Mouse (Mus musculus) urinary bladder, postnatal 36 days (tissue): ENCODE measurements around the gene Asap2.
A peak's percentile ranks its signal among the peaks of the same experiment; 100 is the strongest.

Source experiments
- DNase-seq, 2 experiments: peaks; one replicate each; pipeline ENCODE4 v3.0.0; 2022; ENCODE audit warnings: low spot score in 2 of 2, mixed read lengths in 1 of 2

Asap2 gene

DNA sequence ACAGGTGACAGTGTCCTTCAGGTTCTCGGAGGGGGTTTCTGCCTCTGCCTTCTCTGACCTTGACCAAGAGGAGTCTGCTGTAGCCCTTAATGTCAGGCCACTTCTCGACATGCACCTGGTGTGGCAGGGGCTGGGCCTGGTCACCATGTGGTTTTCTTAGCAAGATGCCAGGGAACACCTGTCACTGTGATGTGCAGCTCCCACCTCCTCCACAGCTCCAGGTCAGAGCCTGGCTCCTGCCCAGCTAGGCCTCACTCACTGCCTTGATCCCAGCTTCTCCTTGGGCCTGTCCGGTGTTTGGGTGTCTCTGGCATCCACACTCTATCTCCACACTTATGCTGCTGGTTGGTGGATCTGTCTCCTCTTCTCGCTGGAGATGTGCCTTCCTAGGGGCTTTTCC is 142.8 kb downstream of the Asap2 start:
- DNase-seq: no peak

DNA sequence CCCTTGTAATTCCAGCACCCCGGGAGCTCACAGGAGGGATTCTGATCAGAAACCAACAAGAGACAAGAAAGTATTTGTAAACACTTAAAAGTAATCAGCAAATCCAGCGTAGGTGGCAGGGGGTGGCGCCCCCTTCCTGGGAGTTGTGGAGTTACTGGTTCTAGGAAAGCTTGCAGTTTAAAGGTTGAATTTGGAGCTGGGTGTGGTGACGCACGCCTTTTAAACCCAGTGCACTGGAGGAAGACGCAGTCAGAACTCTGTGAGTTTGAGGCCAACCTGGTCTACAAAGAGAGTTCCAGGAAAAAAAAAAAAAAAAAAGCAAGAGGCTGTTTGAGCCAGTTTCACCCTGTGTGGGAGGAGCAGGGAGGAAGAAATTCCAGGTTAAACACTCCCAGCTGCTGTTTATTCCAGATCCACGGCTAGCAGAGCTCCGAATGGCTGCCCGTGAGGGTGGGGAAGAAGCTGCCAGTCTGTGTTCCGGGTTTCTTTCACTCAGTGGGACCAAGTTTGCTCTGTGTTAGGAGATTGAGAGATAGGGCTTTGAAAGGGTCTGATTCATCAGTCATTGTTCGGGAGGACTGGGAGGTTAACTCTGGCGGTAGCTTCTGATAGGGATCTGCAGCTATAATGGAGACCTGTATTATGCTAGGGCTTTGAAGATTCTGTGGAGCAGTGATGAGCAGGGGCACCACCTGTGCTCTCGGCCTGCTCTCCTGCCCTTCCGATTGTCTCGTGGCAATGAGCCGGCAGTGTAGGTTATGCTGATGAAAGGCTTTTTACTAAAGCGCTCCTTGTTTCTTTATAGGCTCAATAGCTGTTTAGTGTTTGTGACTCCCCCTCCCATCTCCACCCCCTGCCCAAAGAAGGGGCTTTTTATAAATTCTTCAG is 144.0 kb downstream of the Asap2 start:
- DNase-seq: no peak

DNA sequence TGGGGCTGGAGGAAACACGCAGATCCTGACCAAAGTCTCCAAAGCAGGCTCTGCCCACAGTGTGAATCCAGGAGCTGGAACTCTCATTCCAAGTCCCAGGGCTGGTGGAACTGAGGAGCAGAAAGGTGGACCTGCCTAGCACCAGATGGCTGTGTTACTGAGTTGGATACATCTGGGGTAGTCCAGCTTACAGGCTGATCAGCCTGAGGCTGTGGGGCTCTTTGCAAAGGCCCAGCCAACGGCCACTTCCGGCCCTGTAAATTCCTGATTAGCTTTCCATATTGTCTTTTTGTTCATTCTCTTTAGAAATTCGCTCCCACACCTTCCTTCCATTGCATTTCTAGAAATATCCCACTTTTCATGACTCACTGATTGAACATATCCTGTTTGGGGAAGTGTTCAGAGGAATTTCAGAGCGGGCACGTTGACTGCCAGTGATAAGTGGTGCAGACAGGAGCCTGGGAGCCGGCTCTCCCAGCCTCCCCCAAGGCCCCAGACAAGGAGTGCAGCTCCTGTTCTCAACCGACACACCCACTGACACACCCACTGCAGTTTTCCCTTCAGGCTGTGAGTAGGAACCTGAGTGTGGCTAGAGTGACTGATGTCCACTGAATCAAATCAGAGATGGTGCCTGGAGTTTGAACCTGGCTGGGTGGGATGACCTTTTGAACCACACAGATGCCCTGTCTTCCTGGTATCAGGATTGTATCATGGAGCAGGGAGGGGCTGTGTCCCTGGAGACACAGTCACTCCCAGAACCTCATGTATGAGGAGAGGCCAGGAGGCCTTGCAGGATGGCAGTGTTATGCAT is 145.6 kb downstream of the Asap2 start:
- DNase-seq: peak in 1 of 2 experiments; percentile 36

DNA sequence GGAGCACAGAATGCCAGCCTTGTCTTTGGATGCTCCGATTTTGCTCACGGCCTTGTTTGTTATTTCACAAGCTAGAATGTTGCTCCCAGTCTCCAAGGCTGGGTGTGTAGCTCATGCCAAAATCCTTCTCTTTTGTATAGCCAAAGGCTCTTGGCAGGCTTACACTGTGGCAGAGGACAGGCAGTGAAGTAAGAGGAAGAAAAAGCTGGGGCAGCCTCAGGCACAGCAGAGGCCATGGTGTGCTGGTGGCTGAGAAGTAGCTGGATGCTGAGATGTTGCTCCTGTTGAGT is 146.1 kb downstream of the Asap2 start:
- DNase-seq: no peak

DNA sequence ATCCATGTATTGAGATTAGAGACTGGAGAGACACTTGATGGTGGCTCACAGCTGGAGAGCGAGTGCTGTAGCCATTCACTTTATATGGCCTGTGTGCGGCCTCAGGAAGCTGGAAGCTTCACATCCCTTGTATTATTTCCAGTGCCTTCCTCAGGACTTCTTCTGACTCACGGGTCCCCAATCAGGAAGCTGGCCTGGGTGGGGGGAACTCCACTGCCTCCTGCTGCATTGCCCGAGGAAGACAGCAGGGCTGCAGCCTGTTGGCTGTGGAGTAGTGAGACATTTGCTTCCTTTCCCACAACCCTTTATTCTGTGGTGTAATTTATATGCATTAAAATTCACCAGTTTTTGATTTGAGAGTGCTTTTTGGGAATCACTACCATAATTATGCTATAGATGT is 149.3 kb downstream of the Asap2 start:
- no peak for DNase-seq

DNA sequence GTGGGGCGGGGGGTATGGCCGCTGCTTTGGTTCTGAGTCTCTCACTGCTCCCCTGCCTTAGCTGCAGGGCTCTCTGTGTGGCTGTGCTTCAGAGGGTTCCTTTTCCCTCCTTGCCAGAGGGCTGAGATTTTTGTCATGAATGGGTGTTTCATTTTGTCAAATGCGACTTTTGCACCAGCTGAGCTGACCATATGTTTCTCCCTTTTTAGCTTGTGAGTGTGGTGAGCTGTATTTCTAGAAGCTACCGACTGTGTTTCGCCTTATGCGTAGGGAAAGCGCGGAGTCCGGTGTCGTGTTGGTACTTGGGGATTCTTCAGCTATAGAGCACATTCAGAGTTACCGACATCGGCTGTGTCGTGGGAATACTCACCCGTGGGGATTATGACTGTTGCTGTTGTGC is 149.9 kb downstream of the Asap2 start:
- DNase-seq: no peak

DNA sequence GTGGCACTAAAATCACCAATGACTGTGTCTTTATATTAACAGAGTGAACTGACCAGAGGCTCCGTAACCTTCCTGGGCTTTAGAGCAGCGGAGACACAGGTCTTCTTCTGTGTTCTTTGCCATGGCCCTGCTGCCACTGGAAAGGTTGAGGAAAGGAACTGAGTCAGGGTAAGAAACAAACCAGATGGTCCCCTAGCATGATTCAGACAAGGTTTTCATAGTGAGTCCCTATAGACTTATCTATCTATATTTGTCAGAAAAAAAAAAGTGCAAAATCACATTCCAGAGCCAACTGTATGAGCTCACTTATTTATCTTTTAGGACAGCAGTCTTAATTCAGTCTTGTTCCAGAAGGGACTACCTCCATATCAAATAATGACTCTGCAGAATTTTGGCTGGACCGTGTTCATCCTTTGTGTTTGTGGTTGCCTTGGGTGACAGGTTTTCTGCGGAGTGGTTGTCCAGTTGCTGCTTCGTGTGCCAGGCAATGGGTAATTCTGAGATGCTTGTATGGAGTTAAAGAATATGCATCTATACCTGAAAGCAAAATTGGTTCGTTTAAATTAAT is 150.6 kb downstream of the Asap2 start:
- no peak for DNase-seq

DNA sequence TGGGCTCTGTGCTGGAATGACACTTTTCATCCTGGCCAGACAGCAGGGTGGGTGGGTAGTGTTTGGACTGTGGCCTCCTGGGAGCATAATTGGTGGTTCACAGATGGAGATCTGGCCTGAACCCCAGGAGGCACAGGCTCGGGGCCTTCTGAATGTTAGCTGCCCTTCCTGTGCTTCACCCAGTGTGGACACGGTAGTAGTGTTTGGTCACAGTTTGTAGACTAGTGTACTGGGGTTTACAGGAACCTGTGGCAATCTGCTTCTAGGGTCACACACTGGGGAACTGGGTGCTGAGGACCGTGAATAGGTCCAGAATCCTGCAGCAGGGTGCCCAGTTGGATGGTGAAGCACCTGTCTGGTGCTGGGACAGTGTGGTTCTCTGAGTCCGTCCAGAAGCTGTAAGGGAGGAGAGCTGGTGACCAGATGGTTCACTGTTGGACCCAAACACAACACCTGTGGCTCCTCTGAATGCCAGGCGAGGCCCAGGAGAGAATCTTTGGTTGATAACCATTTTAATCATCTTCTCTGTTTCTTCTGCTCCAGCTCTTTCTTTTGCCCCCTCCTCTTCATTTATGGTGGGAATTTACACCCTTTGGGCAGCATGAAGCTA is 151.5 kb downstream of the Asap2 start:
- no peak for DNase-seq

DNA sequence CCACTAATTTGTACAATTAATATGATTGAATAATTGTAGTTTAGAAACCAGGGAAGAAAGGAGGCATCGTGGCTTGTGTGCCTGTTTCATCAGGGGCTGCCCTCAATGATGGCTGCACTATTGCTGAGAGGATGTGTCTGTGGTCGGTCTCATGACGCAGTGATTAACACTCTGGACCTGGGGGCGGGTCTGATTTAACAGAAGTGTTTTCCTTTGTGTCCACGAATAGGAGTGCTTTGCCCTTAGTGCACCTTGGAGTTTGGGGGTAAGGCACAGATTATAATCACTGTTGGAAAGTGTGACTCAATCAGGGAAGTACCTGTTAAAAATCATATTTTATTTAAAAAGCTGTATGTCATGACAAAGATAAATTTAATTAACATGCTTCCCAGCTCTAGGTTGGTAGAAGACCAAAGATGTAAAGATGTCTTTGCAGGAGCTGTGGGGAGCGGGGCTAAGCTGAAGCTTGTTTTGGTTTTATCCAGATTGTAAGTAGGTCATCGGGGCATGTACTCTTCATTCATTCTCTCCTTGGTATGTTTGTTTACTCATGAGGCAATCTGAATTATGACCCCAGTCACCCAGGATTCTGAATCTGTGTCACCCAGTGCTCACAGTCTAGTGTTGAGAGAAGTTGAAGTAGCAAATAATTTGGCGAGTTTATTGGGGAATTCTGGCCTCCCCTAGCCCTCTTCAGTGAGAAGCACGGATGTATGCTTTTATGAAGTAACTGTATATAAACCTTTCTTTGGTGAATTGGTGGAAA is 152.4 kb downstream of the Asap2 start:
- DNase-seq: no peak

DNA sequence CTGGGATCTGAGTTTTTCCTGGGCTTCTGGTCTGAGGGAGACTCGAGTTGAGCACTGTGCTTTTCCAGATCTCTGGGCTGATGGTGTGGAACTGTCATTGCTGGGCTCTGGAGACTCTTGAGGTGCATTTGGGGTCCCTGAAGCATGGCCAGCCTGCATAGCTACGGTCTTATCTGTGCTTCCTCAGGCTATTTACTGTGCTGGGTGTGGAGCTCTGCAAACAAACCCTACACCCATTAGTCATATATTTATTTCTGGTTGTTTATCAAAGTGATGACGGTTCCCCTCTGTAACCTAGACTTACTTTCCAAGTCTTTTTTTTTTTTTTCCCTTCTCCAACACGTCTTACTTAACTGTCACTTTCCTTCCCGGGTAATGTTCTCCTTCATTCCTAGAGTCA is 154.3 kb downstream of the Asap2 start:
- no peak for DNase-seq

DNA sequence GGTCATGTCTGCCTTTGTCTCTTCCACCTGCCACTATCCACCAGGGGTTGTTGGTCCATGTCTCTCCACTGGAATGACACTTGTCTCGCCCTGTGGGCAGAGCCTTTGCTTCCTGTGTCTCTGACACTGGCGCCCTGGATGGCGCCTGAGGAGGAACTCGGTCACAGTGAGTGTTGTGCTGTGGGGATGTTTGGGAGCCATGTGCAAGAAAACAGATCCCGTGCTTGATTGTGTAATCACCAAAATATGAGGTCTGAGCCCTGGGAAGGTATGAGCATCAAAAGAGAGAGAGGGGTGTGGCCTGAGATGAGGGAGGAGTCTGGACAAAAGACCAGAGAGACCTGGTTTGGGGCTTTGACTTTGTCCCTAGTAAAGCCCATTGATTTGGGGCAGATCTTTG is 154.8 kb downstream of the Asap2 start:
- no peak for DNase-seq

DNA sequence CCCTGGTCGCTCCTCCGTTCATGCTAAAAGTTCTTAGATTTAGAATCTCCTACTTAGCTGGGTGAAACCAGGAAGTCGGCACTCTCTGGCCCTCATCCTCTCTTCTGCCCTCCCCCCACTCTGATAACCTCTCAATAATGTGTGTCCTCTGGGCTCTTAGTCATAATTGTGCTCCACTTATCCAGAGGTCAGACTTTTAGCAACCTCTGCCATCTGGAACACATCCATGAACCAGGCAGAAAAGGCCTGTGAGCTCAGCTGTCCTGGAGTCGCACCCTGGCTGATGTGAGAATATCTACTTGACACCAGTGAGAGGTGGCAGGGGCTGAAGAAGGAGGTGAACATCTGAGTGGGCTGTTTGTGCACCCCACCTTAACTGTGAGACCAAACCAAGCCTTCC is 156.6 kb downstream of the Asap2 start:
- no peak for DNase-seq

DNA sequence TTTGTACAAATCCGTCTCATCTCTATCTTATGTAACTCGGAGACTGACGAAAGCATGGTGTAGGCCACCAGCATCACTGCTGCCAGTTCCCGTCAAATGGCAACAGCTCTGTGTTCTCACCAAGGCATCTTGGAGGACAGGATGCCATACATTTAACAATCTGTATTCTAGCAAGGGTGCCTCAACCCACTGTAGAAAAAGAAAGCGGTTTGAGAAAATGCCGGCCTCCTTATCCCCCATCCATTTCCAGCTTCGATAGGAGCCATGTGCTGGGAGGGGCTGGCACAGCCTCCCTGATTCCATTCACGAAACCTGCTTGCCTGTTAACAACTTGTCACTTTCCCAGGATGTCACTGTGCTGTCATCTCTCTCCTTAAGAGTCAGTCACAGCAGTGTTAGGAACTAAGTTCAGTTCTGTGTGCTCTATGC is 163.0 kb downstream of the Asap2 start:
- DNase-seq: no peak

DNA sequence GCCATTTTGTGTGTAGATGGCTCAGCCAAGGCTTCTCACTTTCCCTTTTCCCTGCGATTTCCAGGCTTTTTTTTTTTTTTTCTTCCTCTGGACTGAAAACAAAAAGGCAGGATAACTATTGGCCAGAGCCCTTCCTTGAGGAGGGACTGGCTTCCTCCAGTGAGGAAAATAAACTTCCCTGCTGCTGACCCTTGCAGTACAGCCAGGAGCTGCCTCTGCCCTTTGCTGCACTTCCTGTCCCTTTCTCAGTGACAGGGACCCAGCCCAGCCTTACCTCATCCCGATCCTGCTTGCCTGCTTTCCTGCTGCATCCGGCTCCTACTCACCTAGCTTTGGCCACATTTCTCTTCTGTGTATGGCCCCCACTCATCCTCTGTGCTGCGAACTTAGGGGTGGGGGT is 164.8 kb downstream of the Asap2 start:
- DNase-seq: no peak

DNA sequence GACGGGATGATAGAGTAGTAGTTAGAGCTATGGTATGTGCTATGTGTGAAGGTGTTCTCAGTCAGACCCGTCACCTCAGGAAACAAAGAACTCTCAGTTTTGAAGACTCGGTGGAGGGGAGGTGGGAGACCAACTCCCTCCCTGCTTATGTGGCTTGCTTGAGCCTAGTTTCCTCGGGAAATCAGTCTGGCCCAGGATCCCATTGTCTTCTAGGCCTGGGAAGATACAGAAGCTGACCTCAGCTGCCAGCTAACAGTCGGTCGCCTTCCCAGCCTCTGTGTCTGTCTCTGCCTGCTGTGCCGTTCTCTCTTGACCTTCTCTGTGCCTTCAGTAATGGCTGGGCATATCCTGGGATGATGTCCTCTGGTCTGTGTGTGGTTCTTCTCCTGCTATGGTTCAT is 169.0 kb downstream of the Asap2 start:
- DNase-seq: no peak

DNA sequence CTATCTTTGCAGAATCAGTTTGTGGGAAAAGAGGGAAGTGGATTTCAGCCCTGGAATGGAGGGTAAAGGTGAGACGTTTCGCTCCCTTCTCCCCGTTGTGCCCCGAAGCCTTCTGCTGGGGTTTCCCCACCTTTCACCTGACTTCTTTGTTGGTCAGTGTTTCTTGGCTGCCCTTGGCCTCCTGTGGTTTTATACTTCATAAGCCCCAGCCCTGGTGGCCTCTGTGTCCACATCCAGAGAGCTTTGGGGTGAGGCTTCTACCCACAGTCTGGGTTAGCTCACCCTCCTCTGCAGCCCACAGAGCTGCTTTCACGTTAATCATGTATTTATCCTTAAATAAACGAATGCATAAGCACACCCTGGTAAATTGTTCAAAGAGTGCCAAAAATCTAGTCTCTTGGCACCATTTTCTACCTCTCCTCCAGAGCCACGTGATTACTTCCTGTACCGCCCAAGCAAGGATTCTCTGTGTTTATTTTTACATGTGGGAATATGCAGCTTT is 170.1 kb downstream of the Asap2 start:
- DNase-seq: peak in 1 of 2 experiments; percentile 30

DNA sequence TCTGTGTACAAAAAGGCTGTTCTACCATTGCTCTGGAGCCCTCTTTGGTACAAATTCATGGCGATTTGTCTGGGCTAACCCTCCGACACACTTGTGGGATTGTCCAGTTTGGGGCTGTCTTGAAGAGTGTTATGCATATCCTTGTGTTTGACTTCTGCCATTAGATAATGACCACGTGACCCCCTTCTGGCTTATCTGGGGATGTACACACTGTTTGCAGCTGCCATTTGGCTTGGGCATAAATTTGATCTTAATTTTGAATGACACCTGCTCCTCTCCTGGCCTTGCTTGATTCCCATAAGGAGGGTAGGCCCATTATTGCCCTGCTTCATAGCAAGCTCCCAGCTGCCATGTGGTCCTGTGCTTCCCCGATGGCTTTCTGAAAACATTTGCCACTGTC is 171.6 kb downstream of the Asap2 start:
- DNase-seq: no peak

DNA sequence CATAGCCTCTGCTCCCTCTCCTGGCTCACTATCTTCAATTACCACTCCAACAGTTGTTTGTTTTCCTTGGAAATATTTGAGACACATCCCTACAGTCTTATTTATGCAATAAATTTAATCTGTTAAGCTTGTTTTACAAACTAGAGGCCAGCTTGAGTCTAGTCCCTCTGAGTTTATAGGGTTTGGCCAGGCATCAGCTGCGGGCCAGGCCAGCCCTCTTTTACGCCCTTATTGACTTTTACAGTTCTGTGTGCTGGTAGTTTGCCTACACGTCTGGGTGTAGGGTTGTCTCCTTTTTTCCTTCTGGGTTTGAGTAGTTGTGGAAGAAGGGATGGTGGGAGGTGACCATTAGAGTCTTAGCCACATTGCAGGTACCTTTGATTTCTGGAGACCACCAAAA is 173.4 kb downstream of the Asap2 start:
- peak; percentile 38 to 47 for DNase-seq

DNA sequence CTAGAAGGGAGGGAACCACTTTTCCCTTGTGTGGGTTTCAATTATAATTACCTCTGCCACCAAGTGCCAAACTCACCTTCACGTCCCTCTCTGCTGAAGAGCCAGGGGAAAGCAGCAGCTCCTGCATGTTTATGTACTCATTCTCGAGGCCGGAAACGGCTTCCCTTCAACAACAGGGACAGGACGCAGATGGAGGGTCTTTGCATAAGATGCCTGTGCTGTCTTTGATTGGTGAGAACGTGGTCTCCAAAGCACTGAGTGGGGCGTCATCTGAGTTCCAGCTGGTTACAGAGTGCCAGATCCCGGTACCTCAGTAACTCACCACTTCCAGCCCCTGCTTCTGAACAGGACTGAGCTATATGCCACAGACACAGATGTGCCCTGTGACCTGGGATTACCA is 174.0 kb downstream of the Asap2 start:
- no peak for DNase-seq

DNA sequence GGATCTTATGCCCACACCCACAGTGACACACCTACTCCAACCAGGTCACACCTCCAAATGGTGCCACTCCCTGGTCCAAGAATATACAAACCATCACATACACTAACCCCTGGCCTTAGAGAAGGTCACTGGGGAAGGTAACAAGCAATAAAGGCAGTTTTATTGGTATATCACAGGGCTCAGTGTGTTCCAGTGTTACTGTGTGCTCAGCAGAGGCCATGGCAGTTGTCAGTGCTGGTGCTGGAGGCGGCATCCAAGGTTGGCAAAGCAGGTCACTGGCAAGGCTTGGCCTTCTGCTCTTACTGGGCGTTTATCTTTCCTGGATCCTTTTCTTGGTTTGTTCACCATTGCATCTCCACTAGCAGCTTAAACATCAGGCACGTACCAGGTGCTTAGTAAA is 174.9 kb downstream of the Asap2 start:
- DNase-seq: no peak

DNA sequence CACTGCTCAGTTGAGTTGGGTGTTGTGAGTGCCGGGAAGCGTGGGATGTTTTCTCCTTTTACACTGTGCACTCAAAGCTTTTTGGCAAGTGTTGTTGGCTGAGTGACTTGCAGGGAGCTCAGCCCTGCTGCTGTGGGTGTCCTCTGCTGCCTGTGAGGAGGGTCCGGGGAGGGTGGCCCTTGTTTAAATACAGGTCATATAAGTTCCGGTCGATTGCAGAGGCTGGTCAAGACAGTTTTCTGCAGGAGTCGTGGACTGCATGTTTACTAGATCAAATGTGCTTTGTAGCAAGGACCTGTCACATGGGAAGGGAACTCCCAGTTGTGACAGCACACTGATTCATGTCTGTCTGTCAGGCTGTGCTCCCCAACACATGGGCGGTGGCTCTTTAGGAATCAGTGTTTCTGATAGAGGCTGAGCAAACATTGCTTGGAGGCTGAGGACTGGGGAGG is 175.7 kb downstream of the Asap2 start:
- DNase-seq: no peak
